Mouse (Mus musculus) lung, embryonic 15.5 days (tissue): ENCODE measurements at regions not wholly inside any gene's neighbourhood (a gene's known extent, or its start where the extent isn't known, plus 50 kb on each side); places are given as distances from the start of the nearest gene placed in this dataset.

Experiments used
- ATAC-seq: fragments of 200-750 bp; cut with Nextera tagmentation; 2 replicates; pipeline ENCODE4 v1.8.0; 2017; ENCODE audit warnings: moderate number of reproducible peaks, borderline replicate concordance; ENCODE audit not compliant: low FRiP score, low TSS enrichment; ENCODE audit errors: extremely low read depth
- H3K27ac ChIP-seq: fragments of 300-500 bp; sonication (generic); 2 replicates; pipeline ENCODE4 v1.5.1; 2015; ENCODE audit warnings: moderate library complexity, mild to moderate bottlenecking, inconsistent platforms
- H3K27me3 ChIP-seq: fragments of 300-500 bp; sonication (generic); 2 replicates; pipeline ENCODE4 v1.6.1; 2015; ENCODE audit warnings: inconsistent platforms
- H3K36me3 ChIP-seq: fragments of 300-500 bp; sonication (generic); 2 replicates; pipeline ENCODE4 v1.6.1; 2015; ENCODE audit warnings: inconsistent platforms
- H3K4me1 ChIP-seq: fragments of 300-500 bp; sonication (generic); 2 replicates; pipeline ENCODE4 v1.6.1; 2015; ENCODE audit warnings: inconsistent platforms
- H3K4me2 ChIP-seq: fragments of 300-500 bp; sonication (generic); 2 replicates; pipeline ENCODE4 v1.6.1; 2015; ENCODE audit warnings: inconsistent platforms, mild to moderate bottlenecking, moderate library complexity
- H3K4me3 ChIP-seq: fragments of 300-500 bp; sonication (generic); 2 replicates; pipeline ENCODE4 v1.5.1; 2015; ENCODE audit warnings: mild to moderate bottlenecking, inconsistent platforms
- H3K9ac ChIP-seq: fragments of 300-500 bp; sonication (generic); 2 replicates; pipeline ENCODE4 v1.6.1; 2015; ENCODE audit warnings: inconsistent platforms
- H3K9me3 ChIP-seq: fragments of 300-500 bp; sonication (generic); 2 replicates; pipeline ENCODE4 v1.6.1; 2016; ENCODE audit warnings: inconsistent platforms
- WGBS: fragments of 180-500 bp; shearing (Covaris S2); methylation state at CpG from one replicate; pipeline ENCODE4 v1.1.7; 2015; 5-methylcytosine and 5-hydroxymethylcytosine counted together

DNA sequence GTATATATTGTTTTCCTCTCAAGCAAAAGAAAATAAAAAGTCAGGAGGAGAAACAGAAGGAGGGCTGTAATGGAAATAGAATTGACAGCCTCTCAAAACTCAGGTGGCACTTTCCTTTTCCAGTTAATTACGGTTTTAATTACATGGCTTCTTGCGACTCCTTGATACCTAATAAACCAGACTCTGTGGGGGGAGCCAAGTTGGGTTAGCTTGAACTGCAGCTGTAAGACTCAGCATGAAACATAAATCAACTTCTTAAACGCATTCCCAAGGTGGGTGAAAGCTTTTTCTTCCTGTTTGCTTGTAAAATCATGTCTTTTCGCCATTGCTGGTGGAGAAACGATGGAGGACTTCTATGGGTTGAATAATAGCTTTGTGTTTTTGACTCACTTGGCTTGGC lies 304.4 kb downstream of the Meis1 start:
- Histone ChIP-seq H3K9ac (no peak overlapping the region), H3K27ac (no peak overlapping the region), H3K27me3 (no peaks in the 10 kb centered on the region), H3K4me3 (no peak overlapping the region), H3K9me3 (no peaks in the 10 kb centered on the region), H3K36me3 (no peaks in the 10 kb centered on the region), H3K4me1 (peaks cover 8% of the 10 kb centered on the region), H3K4me2 (no peak overlapping the region)
- no peak for ATAC-seq
- 60% methylated on average over 5 of the region's 5 CpGs for WGBS

DNA sequence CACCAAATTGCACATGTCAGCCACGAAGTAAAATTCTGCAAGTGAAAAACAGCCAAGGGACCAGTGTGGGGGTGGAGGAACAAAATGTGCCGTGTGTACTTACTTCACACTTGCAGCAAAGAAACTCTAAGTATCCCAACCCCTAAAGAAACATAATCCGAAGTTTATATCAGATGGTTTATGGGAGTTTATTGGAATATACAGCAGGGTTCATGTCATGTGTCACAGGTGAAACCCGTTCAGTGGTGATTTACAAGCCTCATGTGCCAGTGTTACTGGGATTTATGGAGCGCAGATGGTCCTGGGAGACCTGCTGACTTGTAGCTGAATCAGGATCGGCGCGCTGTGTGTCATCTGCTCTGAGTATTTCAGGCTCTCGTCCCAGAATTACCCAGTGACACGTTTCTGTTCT lies 306.1 kb downstream of the Meis1 start:
- 67% methylated on average over 10 of the region's 10 CpGs for WGBS
- peaks cover 8% of the 10 kb centered on the region for H3K4me1 ChIP-seq
- no peaks in the 10 kb centered on the region for H3K27me3 ChIP-seq
- H3K27ac ChIP-seq = no peak overlapping the region
- no peaks in the 10 kb centered on the region for H3K36me3 ChIP-seq
- no peak for ATAC-seq
- H3K9ac ChIP-seq = no peak overlapping the region
- H3K9me3 ChIP-seq = no peaks in the 10 kb centered on the region
- no peak overlapping the region for H3K4me3 ChIP-seq
- H3K4me2 ChIP-seq = no peak overlapping the region

DNA sequence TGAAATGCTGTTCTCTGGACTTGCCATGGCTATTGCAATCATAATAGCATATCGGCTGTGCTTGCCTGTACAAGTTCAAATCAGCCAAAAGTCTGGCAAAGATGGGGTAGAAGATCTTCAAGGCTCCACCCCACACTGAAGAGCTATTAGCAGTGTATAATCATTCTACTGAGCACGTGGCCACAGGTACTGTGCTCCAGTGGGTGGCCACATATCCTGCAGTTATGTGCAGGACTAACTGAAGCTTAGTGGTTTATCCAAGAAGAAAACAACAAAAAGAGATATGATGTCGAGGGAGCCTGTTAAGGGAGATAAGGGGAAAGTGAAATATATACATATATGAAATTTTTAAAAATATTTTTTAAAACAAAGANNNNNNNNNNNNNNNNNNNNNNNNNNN lies 309.2 kb downstream of the Meis1 start:
- no peak for ATAC-seq
- no peaks in the 10 kb centered on the region for H3K27me3 ChIP-seq
- H3K9me3 ChIP-seq = no peaks in the 10 kb centered on the region
- no peaks in the 10 kb centered on the region; the same call in 1 of the 2 replicates for H3K4me1 ChIP-seq
- no peak overlapping the region for H3K4me2 ChIP-seq
- H3K9ac ChIP-seq = no peak overlapping the region
- WGBS = 70% methylated on average over 3 of the region's 3 CpGs
- H3K4me3 ChIP-seq = no peak overlapping the region
- no peaks in the 10 kb centered on the region for H3K36me3 ChIP-seq
- H3K27ac ChIP-seq = no peak overlapping the region

DNA sequence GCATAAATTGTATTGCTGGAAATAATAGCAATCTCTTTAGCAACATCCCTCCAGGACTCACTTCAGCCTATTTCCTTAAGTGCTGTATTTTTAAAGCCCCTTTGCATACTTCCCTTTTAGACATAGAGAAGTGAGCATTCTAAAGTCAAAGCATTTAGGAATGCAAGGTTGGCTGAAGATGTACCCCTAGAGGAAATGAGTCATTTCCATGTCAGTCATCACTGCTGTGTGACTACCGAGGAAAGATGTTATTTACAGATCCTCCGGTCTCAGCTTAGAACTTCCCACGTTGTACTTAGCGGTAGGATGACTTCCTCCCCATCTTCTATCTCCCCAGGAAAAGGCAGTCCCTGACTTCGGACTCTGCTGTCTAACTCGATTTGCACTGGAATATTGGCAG lies 337.2 kb downstream of the Meis1 start:
- Histone ChIP-seq H3K9me3 (no peaks in the 10 kb centered on the region), H3K27me3 (no peaks in the 10 kb centered on the region), H3K36me3 (no peaks in the 10 kb centered on the region), H3K27ac (no peak overlapping the region), H3K9ac (no peak overlapping the region), H3K4me2 (no peak overlapping the region), H3K4me3 (no peak overlapping the region), H3K4me1 (no peaks in the 10 kb centered on the region)
- ATAC-seq = no peak
- 82% methylated on average over 6 of the region's 6 CpGs for WGBS

DNA sequence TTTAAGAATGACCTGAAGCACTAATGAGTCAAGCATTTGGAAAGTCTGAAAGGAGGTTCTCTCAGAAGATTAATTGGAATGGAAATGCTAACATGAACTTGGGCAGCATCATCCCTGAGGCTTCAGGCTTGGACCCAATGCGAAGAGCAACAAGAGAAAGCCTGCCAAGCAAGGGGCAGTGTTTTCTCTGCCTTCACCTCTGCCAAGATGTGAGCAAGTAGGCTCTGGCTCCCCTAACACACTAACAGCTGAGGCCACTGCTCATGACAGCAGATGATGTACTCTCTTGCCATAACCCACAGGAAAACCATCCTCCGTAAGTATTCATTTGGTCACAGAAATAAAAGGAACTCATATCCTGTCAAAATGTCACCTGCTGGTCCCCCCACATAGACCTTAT lies 341.9 kb downstream of the Meis1 start:
- no peak overlapping the region for H3K27ac ChIP-seq
- H3K4me1 ChIP-seq = no peaks in the 10 kb centered on the region
- H3K27me3 ChIP-seq = no peaks in the 10 kb centered on the region
- no peak for ATAC-seq
- no peak overlapping the region for H3K4me3 ChIP-seq
- WGBS = 85% methylated on average over 2 of the region's 2 CpGs
- no peaks in the 10 kb centered on the region for H3K36me3 ChIP-seq
- H3K9me3 ChIP-seq = no peaks in the 10 kb centered on the region
- H3K4me2 ChIP-seq = no peak overlapping the region
- no peak overlapping the region for H3K9ac ChIP-seq

DNA sequence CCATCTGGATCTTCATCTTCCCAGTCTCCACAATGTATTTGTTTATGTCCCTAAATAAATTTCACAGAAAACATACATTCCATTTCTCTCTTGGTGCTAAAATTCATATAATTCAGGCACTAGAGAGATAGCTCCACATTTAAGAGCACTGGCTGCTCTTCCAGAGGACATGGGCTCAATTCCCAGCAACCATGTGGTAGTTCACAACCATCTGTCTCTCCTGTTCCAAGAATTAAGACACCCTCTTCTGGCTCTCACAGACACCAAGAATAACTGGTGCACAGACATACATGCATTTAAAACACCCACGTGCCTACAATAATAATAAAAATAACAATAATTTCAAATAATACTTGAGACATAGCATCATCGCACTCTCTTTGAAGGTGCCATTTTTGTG lies 347.8 kb downstream of the Meis1 start:
- Histone ChIP-seq H3K27ac (no peak overlapping the region), H3K27me3 (no peaks in the 10 kb centered on the region), H3K4me2 (no peak overlapping the region), H3K4me1 (no peaks in the 10 kb centered on the region), H3K9me3 (no peaks in the 10 kb centered on the region), H3K36me3 (no peaks in the 10 kb centered on the region), H3K4me3 (no peak overlapping the region), H3K9ac (no peak overlapping the region)
- WGBS = 93% methylated on average over 2 of the region's 2 CpGs
- ATAC-seq = no peak

DNA sequence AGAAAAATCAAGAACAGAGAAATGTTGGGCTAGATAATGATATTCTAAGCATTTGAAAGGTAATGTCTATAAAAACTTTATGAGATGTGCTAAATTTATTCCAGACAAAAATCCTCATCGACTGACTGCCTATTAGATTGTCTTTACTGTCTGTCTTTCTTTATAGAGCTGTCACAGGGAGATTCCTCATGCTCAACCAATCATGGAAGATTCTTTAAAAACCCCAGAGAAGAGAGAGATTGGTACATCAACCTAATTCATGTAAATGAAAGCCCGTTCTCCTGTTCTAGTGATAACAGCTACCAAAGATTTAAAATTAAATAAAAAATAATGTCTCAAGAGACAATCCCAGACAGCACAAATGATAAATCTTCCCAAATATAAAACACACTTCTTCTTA lies 349.5 kb downstream of the Meis1 start:
- H3K9ac ChIP-seq = no peak overlapping the region
- no peak overlapping the region for H3K4me3 ChIP-seq
- no peak overlapping the region for H3K4me2 ChIP-seq
- no peaks in the 10 kb centered on the region for H3K4me1 ChIP-seq
- 76% methylated on average over 2 of the region's 2 CpGs for WGBS
- no peak overlapping the region for H3K27ac ChIP-seq
- no peaks in the 10 kb centered on the region for H3K36me3 ChIP-seq
- ATAC-seq = no peak
- H3K9me3 ChIP-seq = no peaks in the 10 kb centered on the region
- H3K27me3 ChIP-seq = no peaks in the 10 kb centered on the region

DNA sequence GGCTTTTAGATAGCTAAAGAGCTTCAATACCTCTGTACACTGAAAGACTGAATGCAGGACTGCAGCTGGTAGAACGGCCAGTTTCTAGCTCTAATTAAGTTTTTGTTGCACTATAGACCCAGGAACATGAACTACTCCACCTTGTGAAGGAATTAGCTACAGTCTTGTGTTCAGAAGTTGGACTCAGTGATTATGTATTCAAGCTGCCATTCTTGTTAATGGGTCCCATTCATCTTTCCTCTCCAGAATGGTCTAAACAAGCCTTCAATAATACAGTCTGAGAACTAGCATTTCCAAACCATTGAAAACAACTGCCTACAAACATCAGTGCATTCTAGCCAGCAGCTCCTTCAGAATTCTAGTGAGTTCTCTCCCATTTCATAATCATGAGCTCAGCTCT lies 362.4 kb downstream of the Meis1 start:
- no peaks in the 10 kb centered on the region for H3K27me3 ChIP-seq
- ATAC-seq = no peak
- 80% methylated on average over 1 of the region's 1 CpGs for WGBS
- no peak overlapping the region for H3K27ac ChIP-seq
- H3K4me1 ChIP-seq = no peaks in the 10 kb centered on the region
- H3K9ac ChIP-seq = no peak overlapping the region
- H3K36me3 ChIP-seq = no peaks in the 10 kb centered on the region
- no peak overlapping the region for H3K4me2 ChIP-seq
- no peaks in the 10 kb centered on the region for H3K9me3 ChIP-seq
- no peak overlapping the region for H3K4me3 ChIP-seq

DNA sequence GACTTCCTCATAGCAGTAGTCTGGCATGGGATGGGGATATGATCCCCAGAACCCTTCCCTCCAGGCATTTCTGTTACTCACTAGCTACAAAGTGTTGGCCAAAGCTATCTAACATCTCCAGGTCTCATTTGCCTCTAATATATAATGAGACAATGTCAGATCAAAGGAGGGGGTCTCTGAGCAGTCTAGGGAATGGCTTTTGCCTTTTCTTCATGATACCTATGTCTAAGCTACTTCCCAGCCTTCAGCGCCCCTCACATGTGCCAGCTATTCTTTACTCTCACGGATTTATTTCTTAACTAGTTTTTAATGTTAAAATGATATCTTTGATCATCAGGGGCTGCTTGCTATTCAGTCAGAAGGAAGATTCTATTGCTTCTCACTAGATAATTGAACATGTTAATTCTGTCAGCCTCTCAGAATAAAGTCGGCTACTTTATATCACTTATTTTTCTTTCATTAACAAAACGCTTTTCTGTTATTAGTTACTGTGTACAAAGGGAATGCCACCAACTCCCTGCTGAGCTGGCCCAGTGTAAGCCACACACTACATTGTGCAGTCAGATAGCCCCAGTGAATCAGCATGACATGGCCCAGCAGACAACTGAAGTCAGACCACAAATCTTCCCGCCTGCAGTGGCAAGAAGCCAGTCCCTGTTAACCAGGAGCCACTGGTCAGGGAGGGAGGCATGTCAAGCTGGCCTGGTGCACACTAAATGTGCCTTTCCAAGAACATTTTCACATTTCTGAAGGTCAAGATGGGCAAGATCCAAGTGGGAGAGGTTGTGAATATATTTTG lies 386.6 kb downstream of the Meis1 start:
- no peaks in the 10 kb centered on the region for H3K36me3 ChIP-seq
- no peaks in the 10 kb centered on the region for H3K27me3 ChIP-seq
- no peak overlapping the region for H3K4me3 ChIP-seq
- H3K9me3 ChIP-seq = no peaks in the 10 kb centered on the region
- WGBS = 70% methylated on average over 5 of the region's 5 CpGs
- no peak overlapping the region for H3K4me2 ChIP-seq
- no peak overlapping the region for H3K9ac ChIP-seq
- no peak overlapping the region for H3K27ac ChIP-seq
- no peak for ATAC-seq
- H3K4me1 ChIP-seq = peaks cover 5% of the 10 kb centered on the region; the same call in 1 of the 2 replicates

DNA sequence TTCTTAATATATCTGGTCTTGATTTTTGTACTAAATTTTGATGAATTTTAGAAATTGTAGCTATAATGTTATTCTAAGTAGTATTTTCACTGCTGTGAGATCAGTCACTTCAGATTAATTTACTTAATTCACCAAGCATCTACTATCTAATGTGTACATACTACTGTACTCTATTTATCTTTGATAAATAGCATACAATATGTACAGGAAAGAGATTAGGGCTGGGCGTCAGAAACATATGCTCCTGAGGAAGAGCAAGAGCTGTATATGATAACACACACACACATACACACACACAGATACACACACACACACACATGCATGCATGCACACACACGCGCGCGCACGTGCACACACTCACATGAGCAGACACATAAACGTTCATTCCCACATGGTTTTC lies 387.2 kb downstream of the Meis1 start:
- H3K27ac ChIP-seq = no peak overlapping the region
- H3K4me3 ChIP-seq = no peak overlapping the region
- no peak overlapping the region for H3K9ac ChIP-seq
- no peak for ATAC-seq
- H3K4me2 ChIP-seq = no peak overlapping the region
- peaks cover 5% of the 10 kb centered on the region; the same call in 1 of the 2 replicates for H3K4me1 ChIP-seq
- WGBS = 79% methylated on average over 7 of the region's 7 CpGs
- no peaks in the 10 kb centered on the region for H3K27me3 ChIP-seq
- no peaks in the 10 kb centered on the region for H3K9me3 ChIP-seq
- H3K36me3 ChIP-seq = no peaks in the 10 kb centered on the region

DNA sequence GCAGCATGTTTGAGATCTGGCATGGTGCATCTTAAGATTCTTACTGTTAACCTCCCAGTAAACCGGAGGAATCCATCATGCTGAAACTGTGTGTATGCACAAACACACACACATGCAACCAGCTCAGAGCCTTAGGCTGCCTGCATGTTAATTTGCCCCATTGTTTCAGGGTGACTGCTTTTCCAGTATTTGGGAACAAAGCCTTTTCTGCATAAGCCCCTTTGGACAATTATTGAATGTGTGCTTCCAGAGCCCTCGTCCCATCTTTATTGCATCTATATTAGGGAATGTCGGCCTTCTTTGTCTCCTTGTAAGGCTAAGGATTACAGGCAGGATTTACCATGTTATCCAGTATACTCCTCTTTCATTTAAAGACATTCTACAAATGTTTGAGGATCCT lies 397.0 kb downstream of the Meis1 start:
- Histone ChIP-seq H3K9ac (no peak overlapping the region), H3K36me3 (no peaks in the 10 kb centered on the region), H3K27ac (no peak overlapping the region), H3K4me3 (no peak overlapping the region), H3K4me2 (no peak overlapping the region), H3K27me3 (no peaks in the 10 kb centered on the region), H3K9me3 (no peaks in the 10 kb centered on the region), H3K4me1 (no peaks in the 10 kb centered on the region)
- no peak for ATAC-seq
- WGBS = 72% methylated on average over 3 of the region's 3 CpGs

DNA sequence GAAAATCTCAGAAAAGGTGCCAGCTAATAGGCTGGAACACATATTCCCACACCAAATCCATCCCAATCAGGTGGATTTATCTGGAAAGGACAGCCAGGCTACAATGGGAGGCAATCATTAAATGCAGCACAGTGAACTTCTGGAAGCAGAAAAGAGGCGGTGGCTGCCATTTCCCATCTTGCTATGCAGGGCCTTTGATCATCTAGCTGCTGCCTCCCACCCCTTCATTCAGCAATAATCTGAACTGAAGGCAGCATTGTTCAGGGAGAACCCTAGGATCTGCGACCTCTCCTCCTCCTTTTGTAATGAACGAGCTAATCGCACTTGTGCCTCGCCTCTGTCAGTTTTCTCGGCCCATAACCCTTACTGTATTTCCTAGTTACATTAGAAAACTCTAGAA lies 413.9 kb downstream of the Meis1 start:
- no peaks in the 10 kb centered on the region for H3K27me3 ChIP-seq
- no peak overlapping the region for H3K27ac ChIP-seq
- H3K4me2 ChIP-seq = no peak overlapping the region
- ATAC-seq = no peak
- no peak overlapping the region for H3K4me3 ChIP-seq
- H3K9ac ChIP-seq = no peak overlapping the region
- no peaks in the 10 kb centered on the region for H3K9me3 ChIP-seq
- no peaks in the 10 kb centered on the region for H3K36me3 ChIP-seq
- H3K4me1 ChIP-seq = 0 out of 2 replicates have a peak, but pooled peaks cover 4% of the 10 kb centered on the region
- WGBS = 72% methylated on average over 6 of the region's 6 CpGs
